Mouse (Mus musculus) kidney, embryonic 16.5 days (tissue): ENCODE measurements around the gene Il6. TPM values are rescaled to one million over a fixed set of nuclear protein-coding genes. Genes with fewer than 3 reads are reported as not detected.
"Not testable (repeated sequence)": the region's sequence is repeated elsewhere in the genome, so short reads cannot be mapped to it uniquely, and the experiment has no call there.

Experiments
- ATAC-seq: fragments of 200-750 bp; cut with Nextera tagmentation; 2 replicates; pipeline ENCODE4 v1.8.0; 2017; ENCODE audit warnings: moderate TSS enrichment; ENCODE audit not compliant: low FRiP score, low TSS enrichment
- H3K27ac ChIP-seq: fragments of 300-500 bp; sonication (generic); 2 replicates; pipeline ENCODE4 v1.5.1; 2014; ENCODE audit warnings: low read length
- H3K27me3 ChIP-seq: fragments of 300-500 bp; sonication (generic); 2 replicates; pipeline ENCODE4 v1.6.1; 2014; ENCODE audit warnings: low read length, control low read depth, mixed read lengths; ENCODE audit not compliant: insufficient read depth
- H3K36me3 ChIP-seq: fragments of 300-500 bp; sonication (generic); 2 replicates; pipeline ENCODE4 v1.6.1; 2014; ENCODE audit warnings: low read length, control low read depth, mixed read lengths; ENCODE audit not compliant: insufficient read depth
- H3K4me1 ChIP-seq: fragments of 300-500 bp; sonication (generic); 2 replicates; pipeline ENCODE4 v1.6.1; 2014; ENCODE audit warnings: low read length, control low read depth, mixed read lengths; ENCODE audit not compliant: insufficient read depth
- H3K4me2 ChIP-seq: fragments of 300-500 bp; sonication (generic); replicated peaks from 2 replicates; pipeline ENCODE4 v1.6.1; 2014; ENCODE audit warnings: low read depth, low read length
- H3K4me3 ChIP-seq: fragments of 300-500 bp; sonication (generic); 2 replicates; pipeline ENCODE4 v1.5.1; 2014; ENCODE audit warnings: mild to moderate bottlenecking, low read length
- H3K9ac ChIP-seq: fragments of 300-500 bp; sonication (generic); replicated peaks from 2 replicates; pipeline ENCODE4 v1.6.1; 2014; ENCODE audit warnings: low read length
- H3K9me3 ChIP-seq: fragments of 300-500 bp; sonication (generic); 2 replicates; pipeline ENCODE4 v1.6.1; 2016; ENCODE audit warnings: low read length, control low read depth
- WGBS: fragments of 180-500 bp; shearing (Covaris S2); extraction: QIAGEN DNeasy Blood & Tissue Kit; methylation state at CpG from one replicate; pipeline ENCODE4 v1.1.7; 2014; 5-methylcytosine and 5-hydroxymethylcytosine counted together
- polyA plus RNA-seq: library from polyadenylated mRNA; unstranded; fragments of >200 nt; fragmentation: Nextera tagmentation; extraction: Ambion mirVana; gene quantifications from 2 replicates; pipeline ENCODE4 v1.2.1, GENCODE M21; 2015

Il6 gene
- polyA plus RNA-seq, 1 experiment from 2014 or later: 0.19 TPM

DNA sequence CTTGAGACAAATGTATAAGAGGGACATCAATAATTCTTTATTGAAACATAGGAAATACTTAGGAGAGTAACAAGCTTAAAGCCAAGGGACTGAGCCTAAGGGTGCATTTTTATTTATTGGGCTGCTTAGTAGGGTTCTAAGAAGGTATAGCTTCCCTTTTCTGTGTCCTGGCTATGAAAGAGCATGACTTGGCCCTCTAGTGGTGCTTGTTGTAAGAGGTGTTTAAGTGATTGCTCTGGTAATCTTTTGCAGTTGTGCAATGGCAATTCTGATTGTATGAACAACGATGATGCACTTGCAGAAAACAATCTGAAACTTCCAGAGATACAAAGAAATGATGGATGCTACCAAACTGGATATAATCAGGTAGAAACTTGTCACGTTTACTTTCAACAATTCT is 1.7 kb downstream of the Il6 start:
- Histone ChIP-seq H3K4me3 (no peak overlapping the region), H3K4me1 (no peaks in the 10 kb centered on the region), H3K4me2 (no peak overlapping the region), H3K9me3 (no peaks in the 10 kb centered on the region), H3K27ac (no peak overlapping the region), H3K9ac (no peak overlapping the region), H3K27me3 (no peaks in the 10 kb centered on the region), H3K36me3 (no peaks in the 10 kb centered on the region)
- 67% methylated on average over 2 of the region's 2 CpGs for WGBS
- no peak for ATAC-seq

DNA sequence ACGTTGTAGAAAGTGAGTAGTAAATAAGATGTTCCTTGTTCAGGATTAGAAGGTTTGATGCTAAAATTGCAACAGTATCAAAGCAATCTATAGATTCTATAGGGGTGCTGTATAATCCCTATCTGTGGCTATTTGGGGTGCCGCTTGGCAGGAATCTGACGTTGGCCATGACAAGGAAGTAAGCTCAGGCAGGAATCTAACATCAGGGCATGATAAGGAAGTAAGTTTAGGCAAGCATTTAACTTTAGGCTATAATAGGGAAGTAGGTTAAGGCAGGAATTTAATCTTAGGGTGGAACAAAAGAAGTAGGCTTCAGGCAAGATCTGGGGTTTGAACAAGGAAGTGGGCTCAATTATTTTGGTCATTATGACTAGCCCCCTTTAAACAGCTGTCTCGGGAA is 22.9 kb downstream of the Il6 start:
- H3K4me3 ChIP-seq, H3K36me3 ChIP-seq, H3K27ac ChIP-seq, H3K27me3 ChIP-seq, H3K9me3 ChIP-seq, ATAC-seq, H3K4me1 ChIP-seq, H3K4me2 ChIP-seq, H3K9ac ChIP-seq: not testable (repeated sequence)
- WGBS: 78% methylated on average over 4 of the region's 4 CpGs

DNA sequence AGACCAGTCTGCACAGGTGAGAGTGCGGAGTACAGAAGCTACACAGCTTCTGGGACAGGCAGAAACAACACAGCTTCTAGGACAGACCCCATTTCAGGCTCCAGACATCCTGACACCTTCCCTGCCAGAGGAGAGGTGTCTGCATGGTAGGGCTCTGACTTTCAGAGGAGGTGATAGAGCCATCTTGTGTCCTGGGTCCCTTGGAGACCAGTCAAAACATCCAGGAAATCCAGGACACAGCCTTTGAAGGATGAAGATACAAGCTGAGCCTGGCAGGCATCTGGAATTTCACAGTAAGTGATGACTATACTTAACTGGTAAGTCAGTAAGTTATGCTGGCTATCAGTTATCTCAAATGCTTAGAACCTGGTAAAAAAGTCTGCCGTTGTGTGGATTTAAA is 24.2 kb downstream of the Il6 start:
- H3K9me3 ChIP-seq, H3K27me3 ChIP-seq, H3K4me2 ChIP-seq, H3K9ac ChIP-seq, H3K4me3 ChIP-seq, H3K4me1 ChIP-seq, H3K36me3 ChIP-seq, ATAC-seq, H3K27ac ChIP-seq: not testable (repeated sequence)
- 94% methylated on average over 2 of the region's 2 CpGs for WGBS

DNA sequence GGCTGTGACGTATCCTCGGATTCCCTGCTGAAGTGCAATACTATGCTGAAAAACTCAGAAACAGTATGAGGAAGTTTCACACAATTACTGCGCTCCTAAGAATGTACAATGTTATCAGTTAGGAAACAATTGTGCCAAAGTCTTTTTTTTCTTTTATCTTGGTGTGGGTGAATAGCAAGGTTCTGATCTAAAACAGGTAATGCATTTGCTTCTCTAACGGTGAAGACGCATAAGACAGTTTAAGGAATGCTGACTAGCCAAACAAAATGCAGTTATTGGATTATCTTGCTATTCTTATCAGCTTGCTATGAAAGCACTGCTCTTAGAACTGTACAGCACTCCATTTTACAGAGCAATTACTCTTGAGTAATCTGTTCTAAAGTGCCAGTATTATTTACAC is 26.4 kb downstream of the Il6 start:
- not testable (repeated sequence) for H3K4me3 ChIP-seq, H3K27me3 ChIP-seq, H3K4me1 ChIP-seq, ATAC-seq, H3K4me2 ChIP-seq, H3K27ac ChIP-seq, H3K36me3 ChIP-seq, H3K9ac ChIP-seq, H3K9me3 ChIP-seq
- 87% methylated on average over 5 of the region's 5 CpGs for WGBS

DNA sequence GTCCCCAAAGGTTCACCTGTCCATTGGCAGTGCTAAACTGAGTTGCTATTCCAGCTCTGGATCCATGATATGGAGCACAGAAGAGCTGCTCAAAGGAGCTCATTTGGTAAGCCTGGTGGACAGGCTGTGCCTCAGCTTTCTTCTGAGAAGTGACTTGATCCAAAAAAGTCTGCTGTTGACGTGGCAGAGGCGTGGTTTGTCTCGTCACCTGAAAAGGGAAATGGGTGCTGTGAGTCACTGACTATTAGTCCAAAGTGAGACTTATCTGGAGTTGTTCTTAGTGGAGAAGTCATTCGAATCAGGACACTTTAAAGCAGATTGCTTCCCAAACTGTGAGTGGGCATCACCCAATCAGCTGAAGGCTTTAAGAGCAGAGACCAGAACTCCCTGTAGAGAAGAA is 26.9 kb downstream of the Il6 start:
- not testable (repeated sequence) for ATAC-seq, H3K4me2 ChIP-seq, H3K4me3 ChIP-seq, H3K27ac ChIP-seq, H3K36me3 ChIP-seq, H3K9ac ChIP-seq, H3K4me1 ChIP-seq, H3K9me3 ChIP-seq, H3K27me3 ChIP-seq
- 69% methylated on average over 4 of the region's 4 CpGs for WGBS

DNA sequence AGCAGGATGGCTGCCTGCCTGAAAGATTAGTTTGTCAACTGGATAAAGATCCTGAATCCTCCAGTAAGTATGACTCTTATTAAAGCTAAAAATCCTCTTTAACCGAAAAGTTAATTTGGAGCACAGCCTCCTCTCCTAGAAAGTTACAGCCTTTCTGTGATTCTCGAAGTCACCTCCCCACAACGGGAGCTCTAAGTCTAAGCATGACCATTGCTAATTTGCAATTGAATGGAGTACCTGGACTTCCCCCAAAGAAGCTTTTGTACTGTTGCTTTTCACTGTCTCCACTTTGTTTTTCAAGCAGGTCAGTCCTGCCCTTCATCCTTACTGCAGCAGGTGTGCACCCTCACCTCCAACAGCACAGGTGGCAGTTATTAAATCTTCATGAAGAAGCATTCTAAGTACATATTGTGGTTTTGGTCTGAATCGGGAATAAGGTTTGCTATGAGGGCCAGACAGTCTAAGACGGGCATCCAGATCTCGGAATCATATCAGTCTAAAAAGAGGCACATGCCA is 45.4 kb downstream of the Il6 start:
- Histone ChIP-seq H3K4me3 (no peak overlapping the region), H3K9ac (no peak overlapping the region), H3K36me3 (peaks cover 31% of the 10 kb centered on the region), H3K4me1 (no peaks in the 10 kb centered on the region), H3K4me2 (no peak overlapping the region), H3K27me3 (no peaks in the 10 kb centered on the region), H3K9me3 (no peaks in the 10 kb centered on the region), H3K27ac (no peak overlapping the region)
- ATAC-seq: no peak
- whole genome bisulfite sequencing: 88% methylated on average over 6 of the region's 6 CpGs

DNA sequence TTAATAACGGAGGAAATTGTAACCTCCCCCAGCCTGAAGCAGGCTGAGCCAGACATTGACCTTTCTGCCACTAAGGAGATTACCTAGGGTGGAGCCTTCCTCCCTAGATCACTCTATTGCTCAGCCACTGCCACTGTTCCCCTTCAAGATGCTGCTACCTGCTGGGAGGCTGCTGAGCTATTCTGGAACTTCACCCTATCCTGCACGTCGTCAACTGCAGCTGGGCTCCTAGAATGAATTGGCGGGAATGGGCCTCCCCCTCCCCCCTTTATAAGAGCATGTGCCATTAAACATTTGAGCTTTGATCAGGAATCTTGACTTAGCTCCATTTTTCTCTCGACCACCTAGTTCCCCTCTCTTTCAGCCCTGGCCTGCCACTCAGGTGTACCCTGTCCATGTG is 46.7 kb downstream of the Il6 start:
- not testable (repeated sequence) for H3K4me1 ChIP-seq, H3K27ac ChIP-seq, H3K9me3 ChIP-seq, ATAC-seq, H3K9ac ChIP-seq, H3K27me3 ChIP-seq, H3K4me2 ChIP-seq, H3K4me3 ChIP-seq
- peaks cover 39% of the 10 kb centered on the region for H3K36me3 ChIP-seq
- WGBS: 78% methylated on average over 5 of the region's 5 CpGs

DNA sequence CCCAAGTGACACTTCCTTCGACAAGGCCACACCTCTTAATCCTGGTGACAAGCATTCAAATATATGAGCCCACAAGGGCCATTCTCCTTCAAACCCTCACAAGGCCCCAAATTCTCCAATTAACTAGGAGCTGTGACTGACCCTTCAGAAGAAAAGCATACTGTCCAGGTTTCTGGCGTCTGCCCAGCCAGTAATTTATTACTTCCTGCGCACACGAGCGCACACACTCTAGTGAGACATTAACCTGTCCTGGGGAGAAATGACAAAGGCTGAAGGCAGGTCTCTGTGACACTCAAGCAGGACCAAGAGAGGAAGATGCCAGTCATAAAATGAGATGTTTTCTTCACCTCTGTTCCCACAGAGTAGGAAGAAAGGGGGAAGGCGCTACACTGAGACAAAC is 54.8 kb downstream of the Il6 start:
- Histone ChIP-seq H3K4me2 (no peak overlapping the region), H3K9ac (no peak overlapping the region), H3K4me3 (no peak overlapping the region), H3K9me3 (no peaks in the 10 kb centered on the region), H3K4me1 (peaks cover 23% of the 10 kb centered on the region), H3K27me3 (no peaks in the 10 kb centered on the region), H3K27ac (0 out of 2 replicates have a peak overlapping the region, but pooled peaks have one; percentile 18), H3K36me3 (peaks cover 50% of the 10 kb centered on the region)
- 14% methylated on average over 6 of the region's 6 CpGs for WGBS
- peak; percentile 46; the same call in 1 of the 2 replicates for ATAC-seq

Other genes with a start within 250 kb of the Il6 start
- 282 and 287 TPM in 2 replicates for gene Tyms, start 60.5 kb downstream of the Il6 start, polyA plus RNA-seq
- gene Garem2, start 92.0 kb downstream of the Il6 start, polyA plus RNA-seq: 0.52 and 0.75 TPM in 2 replicates
- gene 3110082J24Rik, start 93.0 kb downstream of the Il6 start, polyA plus RNA-seq: not detected in 2 replicates
- 170 and 179 TPM in 2 replicates for gene Hadha, start 142.0 kb downstream of the Il6 start, polyA plus RNA-seq
- 169 and 194 TPM in 2 replicates for gene Hadhb, start 142.1 kb downstream of the Il6 start, polyA plus RNA-seq
- gene Adgrf3, start 192.6 kb downstream of the Il6 start, polyA plus RNA-seq: 0.15 and 0.40 TPM in 2 replicates
- gene Selenoi, start 219.5 kb downstream of the Il6 start, polyA plus RNA-seq: 14.5 and 18.2 TPM in 2 replicates